Mouse (Mus musculus) liver, postnatal 0 days (tissue): ENCODE results near the gene Gm17622. TPM values are rescaled to one million over a fixed set of nuclear protein-coding genes. Genes with fewer than 3 reads are reported as not detected.

Experiments used
- ATAC-seq: fragments of 200-750 bp; cut with Nextera tagmentation; 2 replicates; pipeline ENCODE4 v1.8.0; 2017; ENCODE audit warnings: mild to moderate bottlenecking, moderate library complexity
- DNase-seq: peaks from one replicate; pipeline ENCODE4 v3.0.0-alpha.2; 2016
- H3K27ac ChIP-seq: fragments of 300-500 bp; sonication (generic); 2 replicates; pipeline ENCODE4 v1.5.1; 2014; ENCODE audit warnings: antibody characterized with exemption, moderate library complexity, mild to moderate bottlenecking, low read depth
- H3K27me3 ChIP-seq: fragments of 300-500 bp; sonication (generic); 2 replicates; pipeline ENCODE4 v1.6.1; 2014; ENCODE audit warnings: low read length, control low read depth, mixed read lengths; ENCODE audit not compliant: insufficient read depth
- H3K36me3 ChIP-seq: fragments of 300-500 bp; sonication (generic); replicated peaks from 2 replicates; pipeline ENCODE4 v1.6.1; 2014; ENCODE audit warnings: mild to moderate bottlenecking, control low read depth, low read length, moderate library complexity, mixed read lengths; ENCODE audit not compliant: insufficient read depth
- H3K4me1 ChIP-seq: fragments of 300-500 bp; sonication (generic); 2 replicates; pipeline ENCODE4 v1.6.1; 2014; ENCODE audit warnings: antibody characterized with exemption, mild to moderate bottlenecking, control low read depth; ENCODE audit not compliant: insufficient read depth
- H3K4me2 ChIP-seq: fragments of 300-500 bp; sonication (generic); 2 replicates; pipeline ENCODE4 v1.6.1; 2014; ENCODE audit warnings: low read depth, mild to moderate bottlenecking, low read length, moderate library complexity, mixed read lengths
- H3K4me3 ChIP-seq: fragments of 300-500 bp; sonication (generic); 2 replicates; pipeline ENCODE4 v1.5.1; 2014; ENCODE audit warnings: low read depth, low read length
- H3K9ac ChIP-seq: fragments of 300-500 bp; sonication (generic); replicated peaks from 2 replicates; pipeline ENCODE4 v1.6.1; 2014; ENCODE audit warnings: mild to moderate bottlenecking, moderate library complexity
- H3K9me3 ChIP-seq: fragments of 300-500 bp; sonication (generic); 2 replicates; pipeline ENCODE4 v1.6.1; 2016; ENCODE audit warnings: mild to moderate bottlenecking, control low read depth, low read length, mixed read lengths
- CTCF ChIP-seq: sonication (generic); IDR thresholded peaks from 2 replicates; pipeline ENCODE4 v1.5.1; 2016; ENCODE audit warnings: antibody characterized with exemption, low read depth
- EP300 ChIP-seq: IDR thresholded peaks from 2 replicates; pipeline ENCODE4 v1.6.1; 2016; ENCODE audit warnings: antibody characterized with exemption, low read depth, mild to moderate bottlenecking
- WGBS: fragments of 180-500 bp; shearing (Covaris S2); extraction: QIAGEN DNeasy Blood & Tissue Kit; methylation state at CpG from one replicate; pipeline ENCODE4 v1.1.7; 2014; ENCODE audit not compliant: insufficient replicate concordance; 5-methylcytosine and 5-hydroxymethylcytosine counted together
- polyA plus RNA-seq: library from polyadenylated mRNA; unstranded; fragments of >200 nt; fragmentation: Nextera tagmentation; extraction: Ambion mirVana; gene quantifications from 2 replicates; pipeline ENCODE4 v1.2.1, GENCODE M21; 2015

The Gm17622 gene
- polyA plus RNA-seq, result not detected in 2 replicates

- TF ChIP-seq CTCF (no peak), EP300 (no peak)
- H3K36me3 ChIP-seq, result peaks cover 17% of the 10 kb centered on the region; the same call in 1 of the 2 replicates
- no peak within 1 kb of the TSS for H3K9ac ChIP-seq
- no peak for ATAC-seq
- no peaks in the 10 kb centered on the region for H3K27me3 ChIP-seq
- H3K27ac ChIP-seq, result no peak within 1 kb of the TSS
- H3K4me2 ChIP-seq, result no peak within 1 kb of the TSS
- H3K4me1 ChIP-seq, result no peaks in the 10 kb centered on the region
- H3K9me3 ChIP-seq, result peaks cover 2% of the 10 kb centered on the region; the same call in 1 of the 2 replicates
- H3K4me3 ChIP-seq, result no peak within 1 kb of the TSS
- no peak for DNase-seq
- WGBS, result 88% methylated on average over 3 of the region's 3 CpGs
These were observed at the start of gene Gm17622 for GRCm38 (mm10) chr13:96490433-96490832. Gene Gm17622 (plus strand): TSS chr13:96490733.

GRCm38 (mm10) chr13:96450205-96450856, 40.2 kb upstream of the Gm17622 start:
- Histone ChIP-seq H3K9ac (no peak overlapping the region), H3K9me3 (no peaks in the 10 kb centered on the region), H3K4me1 (no peaks in the 10 kb centered on the region), H3K27me3 (no peaks in the 10 kb centered on the region), H3K36me3 (no peaks in the 10 kb centered on the region), H3K4me3 (no peak overlapping the region), H3K27ac (no peak overlapping the region), H3K4me2 (no peak overlapping the region)
- no peak for ATAC-seq
- no peak for TF ChIP-seq EP300
- TF ChIP-seq CTCF, result no peak
- DNase-seq, result no peak
- 79% methylated on average over 11 of the region's 11 CpGs for WGBS

GRCm38 (mm10) chr13:96450869-96451268, 39.7 kb upstream of the Gm17622 start:
- TF ChIP-seq CTCF (no peak), EP300 (no peak)
- Histone ChIP-seq H3K27me3 (no peaks in the 10 kb centered on the region), H3K27ac (no peak overlapping the region), H3K36me3 (no peaks in the 10 kb centered on the region), H3K4me1 (no peaks in the 10 kb centered on the region), H3K9ac (no peak overlapping the region), H3K4me2 (no peak overlapping the region), H3K9me3 (no peaks in the 10 kb centered on the region), H3K4me3 (no peak overlapping the region)
- DNase-seq, result no peak
- ATAC-seq, result no peak
- WGBS, result 77% methylated on average over 7 of the region's 7 CpGs

DNA sequence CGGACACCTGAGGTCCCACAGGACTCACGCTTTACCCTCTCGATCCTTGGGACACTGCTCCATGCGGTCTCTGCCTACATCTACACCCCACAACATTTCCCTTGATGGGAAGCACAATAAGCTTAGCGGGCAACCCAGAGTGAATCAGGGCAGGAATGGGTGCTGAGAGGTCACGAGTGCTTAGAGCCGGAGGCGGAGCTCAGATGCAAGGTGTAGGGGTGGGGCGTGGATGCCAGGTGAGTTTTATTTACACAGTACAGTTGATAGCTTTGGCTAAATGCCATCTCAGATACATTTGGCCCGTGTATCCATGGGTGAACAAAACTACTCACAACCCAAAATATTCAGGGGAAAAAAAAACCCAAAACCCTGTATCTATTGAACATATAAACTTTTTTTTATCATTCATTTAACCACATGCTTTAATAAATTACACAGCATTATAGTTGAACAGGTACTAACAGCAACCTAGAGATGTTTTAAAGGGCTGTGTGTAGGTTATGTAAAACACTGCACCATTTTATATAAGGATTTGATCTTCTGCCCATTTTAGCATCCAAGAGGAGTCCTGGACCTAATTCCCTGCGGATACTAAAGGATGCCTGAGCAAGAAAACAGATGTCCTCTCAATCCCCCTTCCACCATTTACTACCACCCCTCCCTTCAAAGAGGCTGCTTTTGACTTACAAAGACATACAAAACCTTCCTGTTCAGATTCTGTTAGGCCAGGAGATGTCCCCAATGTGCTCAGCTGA, 39.0 kb upstream of the Gm17622 start:
- Histone ChIP-seq H3K9me3 (no peaks in the 10 kb centered on the region), H3K36me3 (no peaks in the 10 kb centered on the region), H3K4me3 (no peak overlapping the region), H3K4me1 (no peaks in the 10 kb centered on the region), H3K27ac (no peak overlapping the region), H3K9ac (no peak overlapping the region), H3K27me3 (no peaks in the 10 kb centered on the region), H3K4me2 (no peak overlapping the region)
- DNase-seq (no peak), ATAC-seq (no peak)
- 77% methylated on average over 11 of the region's 11 CpGs for WGBS
- TF ChIP-seq EP300 (no peak), CTCF (no peak)

DNA sequence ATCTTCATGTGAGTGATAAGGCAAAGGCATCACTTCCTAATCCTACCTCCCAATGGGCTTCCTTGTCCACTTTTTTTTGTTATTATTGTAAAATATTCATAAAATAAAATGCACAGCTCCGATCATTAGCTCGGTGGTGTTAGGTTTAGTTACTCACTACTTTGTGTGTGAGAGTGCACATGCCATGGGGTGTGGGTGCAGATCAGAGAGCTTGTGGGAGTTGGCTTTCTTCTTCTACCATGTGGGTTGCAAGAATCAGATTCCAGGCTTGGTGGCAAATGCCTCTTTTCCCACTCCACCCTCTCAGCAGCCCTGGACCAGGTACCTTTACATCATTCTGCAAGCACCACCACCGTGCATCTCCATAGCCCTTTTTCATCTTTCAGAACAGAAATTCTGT, 37.9 kb upstream of the Gm17622 start:
- Histone ChIP-seq H3K4me3 (no peak overlapping the region), H3K27ac (no peak overlapping the region), H3K27me3 (no peaks in the 10 kb centered on the region), H3K9me3 (no peaks in the 10 kb centered on the region), H3K4me1 (no peaks in the 10 kb centered on the region), H3K4me2 (no peak overlapping the region), H3K9ac (no peak overlapping the region), H3K36me3 (no peaks in the 10 kb centered on the region)
- TF ChIP-seq EP300 (no peak), CTCF (no peak)
- ATAC-seq, result no peak
- no peak for DNase-seq
- WGBS, result 84% methylated on average over 3 of the region's 3 CpGs

DNA sequence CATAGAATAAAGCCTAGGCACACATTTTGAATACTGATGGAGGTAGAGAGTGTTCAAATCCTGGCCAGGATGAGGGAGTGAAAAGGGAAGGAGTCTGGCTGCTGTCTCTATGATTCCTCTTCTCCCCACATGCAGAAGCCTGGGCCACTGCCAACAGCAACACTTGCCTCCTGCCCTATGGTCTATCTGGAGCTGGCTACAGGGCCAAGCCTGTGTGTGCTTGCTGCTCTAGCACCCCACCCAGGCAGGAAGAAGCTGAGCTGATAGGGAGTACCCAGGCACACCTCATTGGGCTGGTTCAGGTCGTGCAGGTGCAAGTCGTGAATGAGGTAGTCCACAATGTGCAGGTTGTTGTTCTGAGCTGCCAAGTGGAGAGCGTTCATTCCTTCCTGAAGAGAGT, 36.2 kb upstream of the Gm17622 start:
- H3K36me3 ChIP-seq, result no peaks in the 10 kb centered on the region
- H3K4me3 ChIP-seq, result no peak overlapping the region
- no peak overlapping the region for H3K9ac ChIP-seq
- H3K9me3 ChIP-seq, result no peaks in the 10 kb centered on the region
- H3K27me3 ChIP-seq, result no peaks in the 10 kb centered on the region
- H3K4me2 ChIP-seq, result no peak overlapping the region
- DNase-seq (no peak), ATAC-seq (no peak)
- no peak overlapping the region for H3K27ac ChIP-seq
- TF ChIP-seq CTCF (no peak), EP300 (no peak)
- 72% methylated on average over 3 of the region's 3 CpGs for WGBS
- no peaks in the 10 kb centered on the region for H3K4me1 ChIP-seq
